Mouse (Mus musculus) urinary bladder, adult 18-20 months (tissue): ENCODE results near the gene Gm10272.
"Not testable (repeated sequence)": the region's sequence is repeated elsewhere in the genome, so short reads cannot be mapped to it uniquely, and the experiment has no call there.

Experiments
- DNase-seq, 2 experiments: peaks; one replicate each; pipeline ENCODE4 v3.0.0; 2022; ENCODE audit warnings: low spot score in 2 of 2, mixed read lengths in 2 of 2

Gm10272 gene

DNA sequence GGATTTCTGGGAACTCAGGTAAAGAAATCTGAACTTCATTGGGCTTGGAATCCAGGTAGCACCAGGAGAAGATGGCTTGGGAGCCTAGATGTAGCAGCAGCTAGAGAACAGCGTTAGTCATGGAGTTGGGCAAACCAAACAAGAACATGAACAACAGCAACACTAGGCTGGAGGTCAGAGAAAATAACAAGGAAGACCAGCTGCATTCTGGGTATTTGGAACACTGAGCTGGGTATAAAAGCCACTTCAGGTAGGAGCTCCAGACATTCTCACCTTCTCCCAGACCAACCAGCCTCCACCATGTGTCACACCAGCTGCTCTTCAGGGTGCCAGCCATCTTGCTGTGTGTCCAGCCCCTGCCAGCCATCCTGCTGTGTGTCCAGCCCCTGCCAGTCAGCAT lies at the start of gene Gm10272:
Gene Gm10272, plus strand, starts transcription at position 301 of the 400 bp plus-strand sequence.
- DNase-seq, result no peak

- DNase-seq, result no peak
Measured at GRCm38 (mm10) chr10:77658286-77658994, 48.0 kb upstream of the Gm10272 start.

- no peak for DNase-seq
Measured at GRCm38 (mm10) chr10:77663949-77664665, 42.3 kb upstream of the Gm10272 start.

DNA sequence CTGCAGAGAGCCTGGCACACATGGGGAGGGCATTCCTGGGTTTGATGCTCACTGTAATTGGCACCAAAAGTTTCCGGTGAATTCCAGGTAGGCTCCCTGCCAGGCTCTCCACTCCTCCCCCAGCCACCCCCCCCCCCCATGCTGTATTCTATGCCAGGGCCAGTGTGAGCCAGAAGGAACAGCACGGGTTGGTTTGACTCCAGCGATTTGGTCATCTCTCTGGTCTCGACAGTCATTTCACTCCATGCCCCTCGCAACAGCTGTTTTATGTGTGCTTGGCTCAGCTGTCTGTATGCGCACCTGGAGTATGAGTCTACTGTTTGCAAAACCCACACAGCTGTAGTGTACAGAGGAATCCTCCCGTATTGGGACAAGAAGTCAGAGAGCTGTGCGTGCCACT lies 40.1 kb upstream of the Gm10272 start:
- DNase-seq, result no peak

- DNase-seq, result no peak
Measured at GRCm38 (mm10) chr10:77667402-77667801, 39.0 kb upstream of the Gm10272 start.

DNA sequence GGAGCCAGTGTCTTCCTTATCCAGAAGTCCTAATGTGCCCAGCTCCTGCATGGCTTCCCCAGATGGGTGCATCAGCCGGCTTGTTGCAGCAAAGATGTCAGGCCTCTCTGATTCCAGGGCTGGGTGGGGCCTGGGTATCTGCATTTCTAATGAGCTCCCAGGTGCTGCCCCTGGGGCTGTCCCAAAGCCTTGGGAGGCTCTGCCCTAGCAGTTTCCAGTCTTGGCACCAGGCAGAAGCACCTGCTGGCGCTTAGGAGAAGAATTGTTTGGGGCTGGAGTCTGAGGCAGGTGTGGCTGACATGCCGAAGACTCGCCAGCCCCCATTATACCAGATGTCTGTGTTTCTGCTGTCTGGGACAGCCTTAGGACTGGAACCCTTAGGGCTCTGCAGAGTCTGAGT lies 35.7 kb upstream of the Gm10272 start:
- no peak for DNase-seq

DNA sequence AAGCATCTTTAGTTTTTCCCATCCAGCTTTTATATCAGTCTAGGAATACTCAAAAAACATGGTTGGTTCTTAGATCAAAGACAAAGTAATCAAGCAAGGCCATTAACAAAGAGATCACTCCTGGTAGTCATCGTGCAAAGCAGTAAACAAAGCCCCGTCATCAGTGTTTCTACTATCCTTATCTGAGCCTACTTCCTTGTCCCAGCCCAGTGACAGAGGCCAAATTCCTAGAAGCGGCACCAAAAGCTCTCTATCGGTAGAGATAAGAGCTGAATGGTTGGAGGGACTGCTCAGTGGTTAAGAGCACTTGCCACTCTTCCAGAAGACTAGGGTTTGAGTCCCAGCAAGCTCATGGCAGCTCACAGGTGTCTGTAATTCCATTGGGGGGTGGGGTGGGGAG lies 34.9 kb upstream of the Gm10272 start:
- no peak for DNase-seq

- no peak for DNase-seq
Measured at GRCm38 (mm10) chr10:77673765-77674164, 32.7 kb upstream of the Gm10272 start.

- DNase-seq, result no peak
Measured at GRCm38 (mm10) chr10:77677562-77677961, 28.9 kb upstream of the Gm10272 start.

DNA sequence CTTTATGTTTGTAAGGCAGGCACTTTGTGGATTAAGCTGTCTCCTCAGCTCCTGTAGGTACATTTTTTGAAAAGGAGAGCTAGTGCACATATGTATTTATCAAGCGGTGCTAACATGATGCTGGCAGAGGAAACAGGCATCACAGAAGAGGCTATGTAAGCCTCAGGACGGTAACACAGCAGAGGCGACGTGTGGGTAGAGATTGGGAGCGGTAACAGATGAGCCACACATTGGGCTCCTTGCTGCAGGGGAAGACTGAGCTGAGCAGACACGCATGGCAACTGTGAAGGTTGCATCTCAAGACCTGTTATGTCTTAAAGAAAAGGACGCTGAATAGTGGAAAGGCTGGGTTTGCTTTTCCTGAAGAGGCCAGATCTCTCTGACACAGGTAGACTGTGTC lies 23.4 kb upstream of the Gm10272 start:
- no peak for DNase-seq

GRCm38 (mm10) chr10:77684181-77684580 lies 22.2 kb upstream of the Gm10272 start:
- DNase-seq, result no peak

DNA sequence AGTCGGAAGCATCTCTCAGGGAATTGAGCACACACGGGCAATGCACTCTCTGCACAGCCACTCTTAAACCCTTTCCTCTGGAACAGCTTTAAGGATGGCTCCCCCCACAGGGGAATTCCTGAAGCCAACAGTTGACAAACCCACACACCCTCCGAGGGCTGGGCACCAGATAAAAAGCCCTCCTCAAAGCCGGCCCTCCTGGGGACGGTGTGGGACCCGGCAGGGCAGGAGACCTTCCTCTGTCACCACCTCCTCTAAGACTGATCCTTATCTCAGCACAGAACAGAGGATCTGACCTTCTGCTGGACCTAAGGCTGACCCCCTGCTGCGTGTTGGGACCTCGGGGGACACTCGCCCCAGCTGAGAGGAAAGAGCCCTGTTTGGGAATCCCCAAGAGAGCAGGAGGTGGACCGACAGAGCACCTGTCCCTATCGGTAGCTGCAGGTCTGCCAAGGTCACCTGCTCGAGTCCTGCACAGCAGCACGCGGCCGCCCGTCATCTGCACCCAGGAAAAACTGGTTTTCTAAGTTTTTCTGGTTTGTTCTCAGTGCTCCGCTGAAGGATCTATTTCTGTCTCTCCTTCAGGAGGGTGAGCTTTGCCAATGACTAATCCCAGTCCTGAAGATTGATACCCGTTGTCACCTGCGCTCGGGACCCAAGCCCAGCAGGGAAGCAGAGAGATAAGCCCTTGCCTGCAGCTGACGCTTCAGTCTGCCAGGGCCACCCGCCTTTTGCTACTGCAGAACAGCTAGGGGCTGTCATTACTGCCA lies 20.3 kb upstream of the Gm10272 start, which contains the start of gene Tspear:
Gene Tspear, plus strand, starts transcription at position 675 of the 770 bp plus-strand sequence.
- peak; percentile 55 to 74 for DNase-seq

GRCm38 (mm10) chr10:77687021-77687420 lies 19.4 kb upstream of the Gm10272 start:
- no peak for DNase-seq

DNA sequence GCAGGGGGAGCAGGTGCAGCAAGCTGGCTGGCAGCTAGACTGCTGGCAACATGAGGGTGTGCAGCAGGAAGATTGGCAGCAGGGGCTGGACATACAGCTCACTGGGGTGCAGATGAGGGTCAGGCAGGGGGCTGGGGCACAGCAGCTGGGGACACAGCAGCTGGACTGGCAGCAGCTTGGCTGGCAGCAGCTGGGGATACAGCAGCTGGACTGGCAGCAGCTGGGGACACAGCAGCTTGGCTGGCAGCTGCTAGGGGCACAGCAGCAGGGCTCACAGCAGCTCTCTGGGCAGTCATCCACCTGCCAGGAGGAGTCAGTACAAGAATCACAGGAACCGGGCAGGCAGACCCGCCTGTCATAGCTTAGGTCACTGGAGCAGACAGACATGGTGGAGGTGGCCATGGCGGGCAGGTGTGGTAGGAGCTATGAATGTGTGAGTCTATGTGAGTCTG lies 16.0 kb upstream of the Gm10272 start, which contains the start of gene Gm19402:
Gene Gm19402, minus strand, starts transcription at position 402 of the 452 bp plus-strand sequence.
- not testable (repeated sequence) for DNase-seq

GRCm38 (mm10) chr10:77697133-77697532 lies 9.3 kb upstream of the Gm10272 start, which contains the start of gene Gm9508:
Gene Gm9508, minus strand, starts transcription at chr10:77697233.
- no peak for DNase-seq

- DNase-seq, result no peak
Measured at GRCm38 (mm10) chr10:77709831-77710230, 3.4 kb downstream of the Gm10272 start.

DNA sequence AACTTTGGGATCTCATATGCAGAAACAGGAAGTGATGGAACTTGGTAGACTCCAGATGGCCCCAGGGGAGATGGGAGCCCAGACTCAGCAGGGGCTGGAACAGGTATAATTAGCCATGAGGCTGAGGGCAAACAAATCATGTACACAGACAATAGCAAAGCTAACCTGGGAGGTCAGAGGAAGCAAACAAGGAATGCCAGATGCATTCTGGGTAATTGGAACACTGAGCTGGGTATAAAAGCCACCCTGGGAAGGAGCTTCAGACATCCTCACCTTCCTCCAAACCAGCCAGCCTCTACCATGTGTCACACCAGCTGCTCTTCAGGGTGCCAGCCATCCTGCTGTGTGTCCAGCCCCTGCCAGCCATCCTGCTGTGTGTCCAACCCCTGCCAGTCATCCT lies 4.7 kb downstream of the Gm10272 start, which contains the start of gene Gm10024:
Gene Gm10024, plus strand, starts transcription at position 301 of the 400 bp plus-strand sequence.
- not testable (repeated sequence) for DNase-seq

GRCm38 (mm10) chr10:77713734-77714133 lies 7.3 kb downstream of the Gm10272 start:
- DNase-seq, result no peak

GRCm38 (mm10) chr10:77715507-77715906 lies 9.1 kb downstream of the Gm10272 start, which contains the start of gene Gm10142:
Gene Gm10142, plus strand, starts transcription at chr10:77715807.
- no peak for DNase-seq

DNA sequence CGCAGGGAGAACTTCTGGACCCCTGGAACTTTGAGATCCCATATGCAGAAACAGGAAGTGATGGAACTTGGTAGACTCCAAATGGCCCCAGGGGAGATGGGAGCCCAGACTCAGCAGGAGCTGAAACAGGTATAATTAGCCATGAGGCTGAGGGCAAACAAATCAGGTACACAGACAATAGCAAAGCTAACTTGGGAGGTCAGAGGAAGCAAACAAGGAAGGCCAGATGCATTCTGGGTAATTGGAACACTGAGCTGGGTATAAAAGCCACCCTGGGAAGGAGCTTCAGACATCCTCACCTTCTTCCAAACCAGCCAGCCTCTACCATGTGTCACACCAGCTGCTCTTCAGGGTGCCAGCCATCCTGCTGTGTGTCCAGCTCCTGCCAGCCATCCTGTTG lies 13.9 kb downstream of the Gm10272 start, which contains the start of gene Krtap12-1:
Gene Krtap12-1, plus strand, starts transcription at position 301 of the 400 bp plus-strand sequence.
- not testable (repeated sequence) for DNase-seq

DNA sequence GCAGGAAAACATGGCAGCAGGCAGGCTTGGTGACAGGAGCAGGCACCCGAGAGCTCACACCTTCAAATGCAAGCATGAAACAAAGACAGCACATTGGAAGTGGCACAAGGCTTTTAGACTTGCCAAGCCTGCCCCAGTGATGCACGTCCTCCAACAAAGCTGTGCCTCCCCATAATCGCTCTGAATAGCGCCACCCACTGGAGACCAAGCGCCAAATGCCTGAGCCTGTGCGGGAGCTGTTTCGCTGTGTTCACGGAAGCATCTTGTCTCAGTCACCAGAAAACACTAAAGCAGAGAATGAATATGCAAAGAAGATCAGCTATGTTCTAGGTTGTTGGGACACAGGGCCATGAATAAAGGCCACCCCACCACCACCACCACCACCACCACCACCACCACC lies 18.4 kb downstream of the Gm10272 start:
- no peak for DNase-seq

- DNase-seq, result no peak
Measured at GRCm38 (mm10) chr10:77726186-77726585, 19.8 kb downstream of the Gm10272 start, which contains the start of gene Gm10100. Gene Gm10100, plus strand, starts transcription at chr10:77726486.
